Mouse (Mus musculus) adrenal gland, postnatal 10 days (tissue): ENCODE results near the gene Serpina12. TPM values are rescaled to one million over a fixed set of nuclear protein-coding genes. Genes with fewer than 3 reads are reported as not detected.

Experiments
- DNase-seq: peaks from one replicate; pipeline ENCODE4 v3.0.0; 2021; ENCODE audit warnings: mixed read lengths
- total RNA-seq, 2 experiments: library from RNA; stranded (reverse); gene quantifications; 2 replicates each; pipeline ENCODE4 v1.2.3; 2021

Gene Serpina12
- total RNA-seq, 2 experiments from 2014 or later, result 0.36 TPM

- DNase-seq, result no peak
These were observed 41.0 kb downstream of the Serpina12 start for GRCm38 (mm10) chr12:104003238-104003612.

GRCm38 (mm10) chr12:104002569-104003237, 41.5 kb downstream of the Serpina12 start:
- DNase-seq, result peak; percentile 51

GRCm38 (mm10) chr12:104000594-104000993, 43.6 kb downstream of the Serpina12 start:
- DNase-seq, result no peak

GRCm38 (mm10) chr12:103999611-104000010, 44.6 kb downstream of the Serpina12 start:
- DNase-seq, result no peak

GRCm38 (mm10) chr12:103996513-103996912, 47.7 kb downstream of the Serpina12 start:
- DNase-seq, result no peak

GRCm38 (mm10) chr12:103995292-103996072, 48.8 kb downstream of the Serpina12 start:
- peak; percentile 77 for DNase-seq

- DNase-seq, result no peak
These were observed 51.3 kb downstream of the Serpina12 start for GRCm38 (mm10) chr12:103992945-103993344.

- DNase-seq, result no peak
These were observed 54.4 kb downstream of the Serpina12 start, which contains the start of gene Serpina11 for GRCm38 (mm10) chr12:103989857-103990256. TSS of gene Serpina11 (minus strand) at chr12:103989957.

GRCm38 (mm10) chr12:103989514-103989767, 54.8 kb downstream of the Serpina12 start:
- no peak for DNase-seq

- DNase-seq, result no peak
These were observed 55.3 kb downstream of the Serpina12 start for GRCm38 (mm10) chr12:103988754-103989513.

- no peak for DNase-seq
These were observed 58.4 kb downstream of the Serpina12 start for GRCm38 (mm10) chr12:103985868-103986267.

- peak; percentile 71 for DNase-seq
These were observed 59.3 kb downstream of the Serpina12 start for GRCm38 (mm10) chr12:103984935-103985334.

- DNase-seq, result no peak
These were observed 62.4 kb downstream of the Serpina12 start for GRCm38 (mm10) chr12:103981646-103982360.

Other genes starting within 250 kb of the Serpina12 start
- gene Serpina1b, start 214.1 kb downstream of the Serpina12 start, total RNA-seq, result 1,000 to 10,000 TPM in 1 of 2 experiments, 100 to 1,000 TPM in 1; 691 to 1,677 TPM
- gene Serpina1a, start 180.9 kb downstream of the Serpina12 start, total RNA-seq, result 100 to 1,000 TPM; 292 to 744 TPM
- 100 to 1,000 TPM; 280 to 719 TPM for gene Serpina1c, start 139.6 kb downstream of the Serpina12 start, total RNA-seq
- gene Serpina1e, start 85.5 kb downstream of the Serpina12 start, total RNA-seq, result 100 to 1,000 TPM; 155 to 364 TPM
- 10 to 100 TPM; 15.8 to 45.3 TPM for gene Serpina11, start 54.5 kb downstream of the Serpina12 start, total RNA-seq
- under 1 TPM in 1 of 2 experiments, not detected in 1; 0.12 TPM for gene Serpina9, start 30.7 kb downstream of the Serpina12 start, total RNA-seq
- under 1 TPM; 0.12 to 0.18 TPM for gene Serpina5, start 56.7 kb upstream of the Serpina12 start, total RNA-seq
- gene Serpina3a, start 68.3 kb upstream of the Serpina12 start, total RNA-seq, result not detected
- gene Serpina3b, start 83.6 kb upstream of the Serpina12 start, total RNA-seq, result under 1 TPM in 1 of 2 experiments, not detected in 1; 0.21 TPM
- gene Serpina3c, start 109.4 kb upstream of the Serpina12 start, total RNA-seq, result 1 to 10 TPM; 3.1 to 6.1 TPM
- gene Serpina3f, start 170.1 kb upstream of the Serpina12 start, total RNA-seq, result 1 to 10 TPM; 1.4 to 1.5 TPM
- gene Serpina3g, start 191.8 kb upstream of the Serpina12 start, total RNA-seq, result 10 to 100 TPM; 14.3 to 16.7 TPM
- gene Serpina3i, start 218.7 kb upstream of the Serpina12 start, total RNA-seq, result 1 to 10 TPM; 1.2 to 2.4 TPM